Mouse (Mus musculus): Measurements from ENCODE around the gene Ndufa11.
A peak's percentile ranks its signal among the peaks of the same experiment; 100 is the strongest.

The Ndufa11 gene

DNA sequence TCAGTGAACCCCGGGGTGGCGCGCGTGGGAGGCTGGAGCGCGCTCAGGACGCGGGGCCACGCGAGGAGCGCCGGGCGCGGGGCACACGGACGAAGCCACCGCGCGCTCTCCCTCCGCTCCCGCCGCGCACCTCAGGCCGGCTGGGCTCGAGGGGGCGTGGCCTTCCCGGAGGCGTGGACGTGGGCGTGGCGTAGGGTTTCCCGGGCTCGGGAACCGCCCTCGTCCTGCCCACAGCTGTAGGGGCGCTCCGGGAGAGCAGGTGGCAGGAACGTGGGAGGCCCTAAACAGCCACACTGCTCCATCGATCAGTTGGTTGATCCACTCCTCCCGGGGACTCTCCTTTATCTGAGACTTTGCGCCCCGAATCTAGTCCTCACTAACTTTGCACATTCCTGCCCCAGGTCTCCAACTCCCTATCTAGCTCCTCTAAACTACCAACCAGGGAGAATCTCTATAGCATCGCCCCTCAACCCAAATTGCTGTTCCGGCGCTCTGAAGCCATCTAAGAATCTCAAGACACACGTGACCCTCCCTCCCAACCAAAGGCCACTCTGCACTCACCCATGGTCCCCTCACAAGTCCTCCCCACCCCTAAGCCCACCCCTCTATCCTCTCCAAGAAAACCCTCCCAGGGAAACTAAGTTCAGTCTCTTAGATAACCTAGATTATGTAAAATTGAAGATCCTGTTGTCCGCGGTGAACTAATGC is 40.0 kb downstream of the Ndufa11 start, which contains the start of gene Nrtn:
Gene Nrtn, minus strand, starts transcription at position 115 of the 708 bp plus-strand sequence.
- DNase-seq (ENCODE audit: extremely low read depth, low read depth, low spot score), result no peak

DNA sequence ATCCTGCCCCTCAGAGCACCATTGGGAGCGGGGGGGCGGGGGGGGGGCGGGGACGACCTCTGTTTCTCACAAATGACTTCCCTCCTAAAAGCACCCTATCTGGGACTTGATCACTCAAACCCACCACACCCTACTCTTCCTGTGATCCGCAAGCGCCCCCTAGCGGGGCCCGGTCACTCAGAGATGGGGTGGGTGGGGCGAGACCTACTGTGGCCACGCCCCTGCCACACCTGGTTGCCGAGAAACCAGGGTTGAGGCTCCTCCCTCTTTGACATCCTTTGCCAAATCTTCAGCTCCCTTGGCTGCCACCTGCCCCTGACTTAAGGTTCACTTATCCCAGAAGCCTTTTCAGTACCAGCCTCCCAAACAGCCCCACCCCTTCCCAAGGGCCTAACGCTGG is 40.6 kb downstream of the Ndufa11 start:
- no peak for DNase-seq (ENCODE audit: extremely low read depth, low read depth, low spot score)

DNA sequence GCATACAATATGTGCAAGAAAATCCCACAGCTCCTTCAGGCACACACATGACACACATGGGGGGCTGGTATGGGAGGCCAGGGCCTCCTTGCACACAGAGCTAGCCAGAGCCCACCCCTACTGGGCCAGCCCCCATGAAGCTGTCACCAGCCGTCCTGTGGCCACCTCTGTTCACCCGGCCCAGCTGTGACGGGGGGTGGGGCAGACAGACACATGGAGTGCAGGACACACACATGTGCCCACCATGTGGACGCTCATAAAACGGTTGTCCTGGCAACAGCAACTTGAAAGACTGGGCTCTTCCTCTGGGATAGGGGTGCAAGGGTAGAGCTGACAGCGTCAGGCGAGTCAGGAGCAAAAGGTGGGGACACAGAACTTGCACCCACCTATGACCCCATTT is 41.7 kb downstream of the Ndufa11 start:
- DNase-seq (ENCODE audit: extremely low read depth, low read depth, low spot score), result no peak

DNA sequence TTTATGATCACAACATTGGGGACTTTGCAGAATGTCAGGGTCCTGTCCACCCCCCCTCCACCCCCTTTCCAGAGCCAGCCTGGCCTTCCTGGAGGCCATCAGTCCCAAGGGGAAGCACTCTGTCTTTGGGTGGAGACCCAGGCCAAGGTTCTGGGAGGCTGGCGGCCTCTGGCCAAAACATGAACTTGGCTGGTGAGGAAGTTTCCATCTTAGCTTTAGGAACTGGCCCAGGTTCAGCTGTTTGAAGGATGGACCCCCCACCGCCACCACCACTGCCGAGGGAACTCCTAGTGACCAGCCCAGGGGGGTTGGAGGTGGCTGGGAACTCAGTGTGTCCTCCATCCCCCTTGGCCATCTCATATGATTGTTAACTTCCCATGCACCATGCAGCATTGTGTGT is 43.5 kb downstream of the Ndufa11 start:
- DNase-seq (ENCODE audit: extremely low read depth, low read depth, low spot score), result no peak

DNA sequence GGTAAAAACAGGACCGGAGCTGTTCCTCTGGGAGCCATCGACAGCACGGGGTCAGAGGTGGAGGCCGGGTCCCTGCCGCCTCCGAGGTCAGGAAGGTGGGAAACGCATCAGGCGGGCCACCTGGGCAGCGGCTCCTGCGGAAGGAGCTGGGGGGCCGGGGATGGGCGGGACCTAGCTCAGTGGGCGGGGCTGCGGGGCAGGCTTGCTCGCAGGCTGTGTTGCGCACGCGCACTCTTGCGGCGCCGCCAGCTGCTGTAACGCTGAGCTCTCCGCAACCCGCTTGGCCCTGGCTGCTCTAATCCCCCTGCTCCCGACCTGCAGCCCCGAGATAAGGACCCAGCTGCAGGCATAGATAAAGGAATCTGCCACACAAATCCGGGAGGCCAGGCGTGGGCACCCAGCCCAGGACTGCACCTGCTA is 44.4 kb downstream of the Ndufa11 start:
- DNase-seq (ENCODE audit: extremely low read depth, low read depth, low spot score), result no peak

DNA sequence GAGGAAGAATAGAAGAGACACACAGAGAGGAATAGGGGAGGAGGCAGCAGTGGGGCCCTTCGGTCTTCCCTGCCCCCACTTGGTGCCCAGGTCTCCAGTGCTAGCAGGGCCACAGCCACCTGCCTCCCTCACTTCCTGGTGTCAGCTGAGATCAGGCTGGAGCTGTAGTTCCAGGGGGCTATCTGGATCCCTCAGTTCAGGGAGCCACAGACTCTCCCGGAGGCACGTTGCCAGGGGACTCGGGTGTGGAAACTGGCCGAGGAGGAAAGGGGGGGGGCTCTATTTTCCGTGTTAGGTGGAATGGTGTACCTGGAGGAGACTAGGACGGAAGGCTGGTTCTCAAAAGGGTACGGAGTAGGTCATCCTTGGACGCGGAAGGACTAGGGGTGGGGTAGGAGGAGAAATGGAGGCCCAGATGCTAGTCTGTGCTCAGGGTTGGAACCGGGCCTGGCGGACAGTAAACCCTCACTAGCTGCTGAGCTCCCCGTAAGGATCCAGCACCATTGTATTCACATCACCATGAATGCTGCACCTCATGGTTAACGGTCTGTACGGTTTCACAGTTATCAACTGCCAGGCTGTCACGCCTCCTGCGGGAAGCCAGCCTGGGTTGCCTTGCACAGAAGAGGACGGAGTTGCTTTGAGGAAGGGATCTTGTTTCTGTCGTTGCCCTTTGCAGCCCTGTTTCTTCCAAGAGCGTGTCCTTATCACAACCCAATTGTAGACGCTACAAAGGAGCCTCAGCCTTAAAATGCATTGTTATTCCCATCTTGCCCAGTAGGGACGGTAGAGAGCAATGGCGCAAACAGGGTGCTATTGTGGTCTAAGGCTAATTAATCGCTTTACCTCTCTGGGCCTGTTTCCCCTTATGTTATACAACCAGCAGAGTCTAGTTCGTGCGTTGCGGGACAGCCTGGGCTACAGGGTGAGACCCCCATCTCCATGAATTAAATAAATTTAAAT is 45.5 kb downstream of the Ndufa11 start:
- no peak for DNase-seq (ENCODE audit: extremely low read depth, low read depth, low spot score)

DNA sequence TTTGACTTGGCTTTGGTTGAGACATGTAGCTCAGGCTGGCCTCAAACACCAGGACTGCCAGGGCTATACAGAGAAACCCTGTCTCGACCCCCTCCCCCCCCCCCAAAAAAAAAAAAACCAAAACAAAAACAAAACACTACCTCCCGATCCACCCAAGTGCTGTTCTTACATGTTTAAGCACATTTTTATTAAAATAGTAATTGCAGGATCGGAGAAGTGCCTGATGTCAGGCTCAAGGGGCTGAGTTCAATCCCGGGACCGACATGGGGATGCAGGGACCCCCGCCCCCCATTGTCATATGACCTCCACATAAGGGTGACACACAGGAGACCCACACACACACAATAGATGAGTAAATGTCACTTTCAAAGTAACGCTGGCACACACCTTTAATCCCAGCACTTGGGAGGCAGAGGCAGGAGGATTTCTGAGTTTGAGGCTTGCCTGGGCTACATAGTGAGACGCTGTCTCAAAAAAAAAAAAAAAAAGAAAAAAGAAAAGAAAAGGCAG is 46.2 kb downstream of the Ndufa11 start:
- no peak for DNase-seq (ENCODE audit: extremely low read depth, low read depth, low spot score)

DNA sequence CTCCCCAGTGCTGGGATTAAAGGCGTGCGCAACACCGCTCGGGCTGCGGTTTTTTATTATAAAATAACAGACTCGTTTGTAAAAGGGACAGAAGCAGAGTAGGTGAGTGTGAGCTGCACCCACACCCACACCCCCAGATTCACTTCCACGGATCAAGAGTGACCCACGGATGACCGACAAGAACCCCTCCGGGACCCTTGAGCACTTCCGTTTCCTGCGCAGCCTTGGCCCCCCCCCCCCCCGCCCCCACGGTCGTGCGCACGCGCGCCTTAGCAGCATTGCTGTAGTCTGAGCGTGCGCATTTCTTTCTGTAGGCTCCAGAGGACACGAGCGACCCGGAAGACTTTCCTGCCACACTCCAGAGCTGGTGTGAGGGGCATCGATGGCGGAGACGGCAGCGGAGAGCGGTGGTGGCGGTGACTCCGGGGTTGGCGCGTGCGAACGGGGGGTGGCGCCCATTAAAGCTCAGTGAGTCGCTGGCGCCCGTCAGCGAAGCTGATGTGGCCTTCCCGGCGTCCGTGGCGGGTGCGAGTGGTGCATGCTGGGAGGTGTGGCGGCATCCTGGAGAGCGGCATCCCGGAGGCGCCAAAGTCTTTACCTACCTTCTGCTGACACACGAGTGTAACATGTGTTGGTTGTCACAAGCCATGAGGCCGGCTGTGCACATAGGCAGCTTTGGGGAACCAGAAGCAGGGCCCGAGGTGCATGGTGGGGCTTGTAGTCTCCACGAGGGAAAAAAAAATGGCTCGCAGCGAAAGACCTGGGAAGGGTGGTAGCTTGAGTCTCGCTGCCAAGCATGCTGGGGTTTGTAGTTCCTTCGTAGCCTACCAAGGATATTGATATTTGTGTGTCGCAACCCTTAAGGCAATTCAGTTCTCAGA is 47.1 kb downstream of the Ndufa11 start, which contains the start of gene Dus3l:
Gene Dus3l, plus strand, starts transcription at position 284 of the 881 bp plus-strand sequence.
- peak; percentile 82 for DNase-seq (ENCODE audit: extremely low read depth, low read depth, low spot score)

DNA sequence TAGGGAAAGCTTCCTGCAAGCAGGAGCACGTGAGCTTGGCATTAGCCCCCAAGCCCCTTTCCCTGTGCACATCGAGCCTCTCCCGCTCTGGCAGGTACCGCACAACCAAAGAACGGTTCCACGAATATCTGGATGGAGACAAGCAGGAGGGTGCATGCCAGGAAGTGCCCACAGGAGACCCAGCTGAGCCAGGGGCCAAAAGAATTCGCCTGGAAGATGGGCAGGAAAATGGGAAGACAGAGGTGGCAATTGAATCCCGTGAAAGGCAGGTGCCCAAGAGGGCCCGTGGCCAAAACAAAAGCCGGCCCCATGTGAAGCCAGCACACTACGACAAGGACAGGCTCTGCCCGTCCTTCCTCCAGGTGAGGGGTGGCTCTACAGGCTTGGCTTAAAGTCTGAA is 47.9 kb downstream of the Ndufa11 start:
- no peak for DNase-seq (ENCODE audit: extremely low read depth, low read depth, low spot score)

DNA sequence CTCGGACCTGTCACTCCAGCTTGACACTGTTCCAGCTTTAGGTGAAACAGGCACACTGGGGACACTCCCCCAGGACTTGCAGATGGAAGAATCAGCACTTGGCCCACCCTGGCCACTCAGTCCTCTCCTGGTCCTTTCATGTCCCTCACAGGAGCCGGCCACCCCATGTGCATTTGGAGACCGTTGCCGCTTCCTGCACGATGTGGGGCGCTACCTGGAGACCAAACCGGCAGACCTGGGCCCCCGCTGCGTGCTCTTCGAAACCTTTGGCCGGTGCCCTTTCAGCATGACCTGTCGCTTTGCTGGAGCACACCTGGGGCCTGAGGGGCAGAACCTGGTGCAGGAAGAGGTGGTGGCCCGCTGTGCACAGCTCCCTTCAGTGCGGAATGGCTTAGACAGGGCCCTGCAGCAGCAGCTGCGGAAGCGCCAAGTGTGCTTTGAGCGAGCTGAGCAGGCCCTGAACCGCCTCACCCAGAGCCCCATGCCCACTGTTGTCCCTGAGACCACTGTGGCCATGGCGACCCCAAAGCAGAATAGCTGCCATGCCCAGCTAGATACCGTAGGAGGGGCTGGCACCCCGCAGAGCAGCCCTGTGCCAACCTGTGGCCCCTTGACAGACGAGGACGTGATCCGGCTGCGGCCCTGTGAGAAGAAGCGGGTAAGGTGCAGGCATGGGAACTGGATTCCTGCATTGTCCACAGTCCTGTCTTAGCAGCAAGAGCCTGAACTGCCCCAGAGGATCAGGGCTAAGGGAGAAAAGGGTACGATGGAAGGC is 49.3 kb downstream of the Ndufa11 start:
- no peak for DNase-seq (ENCODE audit: extremely low read depth, low read depth, low spot score)

DNA sequence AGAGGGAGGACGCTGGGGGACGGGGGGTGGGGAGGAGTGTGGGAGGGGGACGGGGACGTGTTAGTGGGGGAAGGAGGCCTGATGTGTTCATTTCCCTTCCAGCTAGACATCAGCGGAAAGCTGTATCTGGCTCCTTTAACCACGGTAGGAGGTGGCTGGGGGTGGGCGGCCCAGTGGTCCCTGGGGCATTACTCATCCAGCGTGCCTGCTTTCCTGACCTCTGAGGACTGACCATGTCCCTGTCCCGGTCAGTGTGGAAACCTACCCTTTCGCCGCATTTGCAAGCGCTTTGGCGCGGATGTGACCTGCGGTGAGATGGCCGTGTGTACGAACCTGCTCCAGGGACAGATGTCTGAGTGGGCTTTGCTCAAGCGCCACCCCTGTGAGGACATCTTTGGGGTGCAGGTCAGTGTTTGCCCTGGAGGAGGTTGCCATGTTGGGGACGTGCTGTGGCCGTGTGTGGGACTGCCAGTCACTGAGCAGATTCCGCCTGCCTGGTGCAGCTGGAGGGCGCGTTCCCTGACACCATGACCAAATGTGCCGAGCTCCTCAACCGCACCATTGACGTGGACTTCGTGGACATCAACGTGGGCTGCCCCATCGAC is 50.1 kb downstream of the Ndufa11 start:
- no peak for DNase-seq (ENCODE audit: extremely low read depth, low read depth, low spot score)

DNA sequence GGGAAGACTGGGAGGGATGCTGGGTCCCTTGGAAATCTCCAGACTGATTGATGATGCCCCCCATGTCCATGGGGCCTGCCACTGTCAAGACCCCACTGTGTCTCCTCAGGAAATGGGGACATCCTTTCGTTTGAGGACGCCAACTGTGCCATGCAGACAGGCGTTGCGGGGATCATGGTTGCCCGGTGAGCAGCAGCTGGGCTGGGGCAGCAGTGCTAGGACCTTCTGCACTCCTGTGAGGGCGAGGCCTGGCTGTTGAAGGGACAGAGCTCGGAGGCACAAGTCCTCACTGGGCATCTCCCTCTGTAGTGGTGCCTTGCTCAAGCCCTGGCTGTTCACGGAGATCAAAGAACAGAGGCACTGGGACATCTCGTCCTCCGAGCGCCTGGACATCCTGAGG is 51.4 kb downstream of the Ndufa11 start:
- DNase-seq (ENCODE audit: extremely low read depth, low read depth, low spot score), result no peak

DNA sequence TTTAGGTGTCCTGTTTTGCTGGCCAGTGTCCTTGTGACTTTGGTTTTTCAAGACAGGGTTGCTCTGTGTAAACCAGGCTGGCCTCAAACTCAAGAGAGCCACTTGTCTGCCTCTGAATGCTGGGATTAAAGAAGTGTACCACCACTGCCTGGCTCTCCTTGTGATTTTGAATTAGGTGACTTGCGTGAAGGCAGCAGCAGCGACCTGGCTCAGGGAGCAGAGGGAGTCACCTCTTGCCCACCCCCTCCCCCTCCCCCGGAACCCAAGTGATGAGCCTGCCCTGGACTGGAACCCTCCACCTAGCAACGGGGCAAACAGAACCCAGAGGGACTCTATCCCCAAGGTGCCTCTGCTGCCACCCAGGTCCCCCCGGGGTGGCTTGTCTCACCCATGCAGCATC is 52.4 kb downstream of the Ndufa11 start, which contains the start of gene Prr22:
Gene Prr22, plus strand, starts transcription at position 301 of the 400 bp plus-strand sequence.
- no peak for DNase-seq (ENCODE audit: extremely low read depth, low read depth, low spot score)
